Mouse (Mus musculus) heart, postnatal 0 days (tissue): ENCODE results near the gene 2310033P09Rik.
"Not testable (repeated sequence)": the region's sequence is repeated elsewhere in the genome, so short reads cannot be mapped to it uniquely, and the experiment has no call there.

Experiments used
- CTCF ChIP-seq: IDR thresholded peaks from 2 replicates; pipeline ENCODE4 v1.5.1; 2016; ENCODE audit warnings: antibody characterized with exemption, control low read depth, low read depth
- EP300 ChIP-seq: IDR thresholded peaks from 2 replicates; pipeline ENCODE4 v1.6.1; 2016; ENCODE audit warnings: antibody characterized with exemption, low read depth

- TF ChIP-seq CTCF, EP300: not testable (repeated sequence)
Observed at GRCm38 (mm10) chr11:59211561-59211960, 3.4 kb downstream of the 2310033P09Rik start.
